Mouse (Mus musculus) limb, embryonic 13.5 days (tissue): Measurements from ENCODE around the gene Mfap2. TPM values are rescaled to one million over a fixed set of nuclear protein-coding genes. Genes with fewer than 3 reads are reported as not detected.

Experiments
- ATAC-seq: fragments of 200-750 bp; cut with Nextera tagmentation; 2 replicates; pipeline ENCODE4 v1.8.0; 2017; ENCODE audit warnings: low read depth, moderate number of reproducible peaks, moderate TSS enrichment; ENCODE audit not compliant: low FRiP score
- H3K27ac ChIP-seq: fragments of 300-500 bp; sonication (generic); 2 replicates; pipeline ENCODE4 v1.5.1; 2015; ENCODE audit warnings: inconsistent platforms, mild to moderate bottlenecking, moderate library complexity
- H3K27me3 ChIP-seq: fragments of 300-500 bp; sonication (generic); 2 replicates; pipeline ENCODE4 v1.6.1; 2015; ENCODE audit warnings: mild to moderate bottlenecking, inconsistent platforms
- H3K36me3 ChIP-seq: fragments of 300-500 bp; sonication (generic); 2 replicates; pipeline ENCODE4 v1.6.1; 2015; ENCODE audit warnings: inconsistent platforms, mild to moderate bottlenecking, moderate library complexity
- H3K4me1 ChIP-seq: fragments of 300-500 bp; sonication (generic); 2 replicates; pipeline ENCODE4 v1.6.1; 2015; ENCODE audit warnings: inconsistent platforms
- H3K4me2 ChIP-seq: fragments of 300-500 bp; sonication (generic); replicated peaks from 2 replicates; pipeline ENCODE4 v1.6.1; 2015; ENCODE audit warnings: inconsistent platforms, mild to moderate bottlenecking, moderate library complexity
- H3K4me3 ChIP-seq: fragments of 300-500 bp; sonication (generic); 2 replicates; pipeline ENCODE4 v1.5.1; 2015; ENCODE audit warnings: moderate library complexity, mild to moderate bottlenecking, inconsistent platforms
- H3K9ac ChIP-seq: fragments of 300-500 bp; sonication (generic); 2 replicates; pipeline ENCODE4 v1.6.1; 2015; ENCODE audit warnings: mild to moderate bottlenecking, inconsistent platforms
- H3K9me3 ChIP-seq: fragments of 300-500 bp; sonication (generic); 2 replicates; pipeline ENCODE4 v1.6.1; 2016; ENCODE audit warnings: inconsistent platforms
- WGBS: fragments of 180-500 bp; shearing (Covaris S2); methylation state at CpG from one replicate; pipeline ENCODE4 v1.1.7; 2015; 5-methylcytosine and 5-hydroxymethylcytosine counted together
- polyA plus RNA-seq: library from polyadenylated mRNA; unstranded; fragments of >200 nt; fragmentation: Nextera tagmentation; extraction: Ambion mirVana; gene quantifications from 2 replicates; pipeline ENCODE4 v1.2.1, GENCODE M21; 2015

The Mfap2 gene
- polyA plus RNA-seq, 1 experiment from 2014 or later = 757 TPM

DNA sequence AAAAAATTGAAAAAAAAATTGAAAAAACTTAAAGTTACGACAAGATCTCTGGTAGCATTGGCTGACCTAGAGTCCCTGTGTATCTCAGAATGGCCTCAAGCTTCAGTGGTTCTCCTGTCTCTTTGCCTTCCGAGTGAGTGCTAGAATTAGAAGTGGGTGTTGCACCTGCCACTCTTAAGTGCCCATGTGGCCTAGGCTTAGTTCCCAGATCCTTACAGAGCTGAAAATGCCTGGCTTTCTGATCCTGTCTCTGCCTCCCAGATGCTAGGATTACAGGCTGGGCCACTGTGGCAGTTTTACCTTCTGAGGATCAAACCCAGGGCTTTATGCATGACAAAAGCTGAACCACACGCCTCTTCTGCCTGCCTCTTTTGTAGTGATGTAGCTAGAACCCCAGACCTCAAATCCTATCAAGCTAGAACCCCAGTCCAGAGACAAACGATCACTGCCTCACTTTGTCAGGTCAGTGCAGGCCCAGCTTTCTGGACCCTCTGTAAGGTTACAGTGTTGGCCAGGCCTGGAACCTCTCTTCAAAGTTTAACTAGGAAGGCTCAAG, 54.0 kb downstream of the Mfap2 start:
- H3K4me3 ChIP-seq = no peak overlapping the region
- no peak overlapping the region for H3K9ac ChIP-seq
- H3K4me1 ChIP-seq = peaks cover 16% of the 10 kb centered on the region
- H3K9me3 ChIP-seq = no peaks in the 10 kb centered on the region
- H3K36me3 ChIP-seq = peaks cover 39% of the 10 kb centered on the region
- WGBS = 87% methylated on average over 4 of the region's 4 CpGs
- H3K27me3 ChIP-seq = no peaks in the 10 kb centered on the region
- ATAC-seq = no peak
- H3K27ac ChIP-seq = no peak overlapping the region
- H3K4me2 ChIP-seq = no peak overlapping the region

DNA sequence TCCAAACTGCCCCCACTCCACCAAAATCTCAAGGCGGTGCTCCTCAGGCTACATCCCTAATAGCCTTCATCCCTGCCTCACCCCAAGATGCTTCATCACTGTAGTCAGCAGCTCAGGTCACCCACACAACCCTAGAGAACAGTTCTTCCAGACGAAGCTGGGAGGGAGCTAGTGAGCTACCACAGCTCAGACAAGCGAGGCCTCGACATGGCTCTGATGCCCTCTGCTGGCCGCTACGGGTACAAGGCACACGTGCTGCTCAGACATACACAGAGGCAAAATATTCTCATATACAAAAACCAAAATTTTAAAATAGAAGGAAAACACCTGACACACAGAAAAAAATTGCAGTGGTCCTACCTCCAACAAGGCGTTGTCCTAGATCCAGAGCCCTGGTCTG, 54.9 kb downstream of the Mfap2 start:
- 7% methylated on average over 8 of the region's 8 CpGs for WGBS
- no peaks in the 10 kb centered on the region for H3K27me3 ChIP-seq
- H3K4me3 ChIP-seq = no peak overlapping the region
- H3K9me3 ChIP-seq = no peaks in the 10 kb centered on the region
- H3K36me3 ChIP-seq = peaks cover 48% of the 10 kb centered on the region
- peaks cover 9% of the 10 kb centered on the region; the same call in 1 of the 2 replicates for H3K4me1 ChIP-seq
- H3K9ac ChIP-seq = no peak overlapping the region
- H3K27ac ChIP-seq = no peak overlapping the region
- ATAC-seq = no peak
- H3K4me2 ChIP-seq = no peak overlapping the region

Other genes with a start within 250 kb of the Mfap2 start
- gene Padi4, start 236.2 kb upstream of the Mfap2 start, polyA plus RNA-seq = 0.06 TPM in 1 of 2 replicates, not detected in the other
- 0.26 and 0.28 TPM in 2 replicates for gene Padi3, start 199.8 kb upstream of the Mfap2 start, polyA plus RNA-seq
- 0.20 and 0.25 TPM in 2 replicates for gene Padi1, start 164.6 kb upstream of the Mfap2 start, polyA plus RNA-seq
- 1.2 and 1.3 TPM in 2 replicates for gene Padi2, start 104.1 kb upstream of the Mfap2 start, polyA plus RNA-seq
- 387 and 396 TPM in 2 replicates for gene Sdhb, start 49.2 kb upstream of the Mfap2 start, polyA plus RNA-seq
- gene Atp13a2, start 23.5 kb upstream of the Mfap2 start, polyA plus RNA-seq = 37.4 and 41.8 TPM in 2 replicates
- gene Crocc, start 50.1 kb downstream of the Mfap2 start, polyA plus RNA-seq = 7.2 and 8.0 TPM in 2 replicates
- gene Necap2, start 67.9 kb downstream of the Mfap2 start, polyA plus RNA-seq = 88.7 and 92.3 TPM in 2 replicates
- 0.08 and 0.20 TPM in 2 replicates for gene Spata21, start 77.9 kb downstream of the Mfap2 start, polyA plus RNA-seq
- 43.6 and 44.2 TPM in 2 replicates for gene Szrd1, start 129.4 kb downstream of the Mfap2 start, polyA plus RNA-seq
- 27.2 and 27.7 TPM in 2 replicates for gene Fbxo42, start 137.5 kb downstream of the Mfap2 start, polyA plus RNA-seq
- 6.1 and 8.4 TPM in 2 replicates for gene Rsg1, start 203.5 kb downstream of the Mfap2 start, polyA plus RNA-seq
- gene Arhgef19, start 229.1 kb downstream of the Mfap2 start, polyA plus RNA-seq = 8.1 and 10.9 TPM in 2 replicates